Mouse (Mus musculus): Measurements from ENCODE around the gene Snrnp35. TPM values are rescaled to one million over a fixed set of nuclear protein-coding genes. Genes with fewer than 3 reads are reported as not detected.

Snrnp35 gene
- 30.2 and 35.0 TPM in 2 replicates for polyA plus RNA-seq (2012)

- TF ChIP-seq GATA1 (IDR thresholded peaks at IDR 0.05; ENCODE audit: low read length): no peak
Measured at GRCm38 (mm10) chr5:124482966-124483654, at the start of gene Snrnp35. TSS of gene Snrnp35 (plus strand) at chr5:124483134.

- TF ChIP-seq GATA1 (IDR thresholded peaks at IDR 0.05; ENCODE audit: low read length): no peak
Measured at GRCm38 (mm10) chr5:124438229-124438628, 44.7 kb upstream of the Snrnp35 start.

- no peak for TF ChIP-seq GATA1 (IDR thresholded peaks at IDR 0.05; ENCODE audit: low read length)
Measured at GRCm38 (mm10) chr5:124438746-124439145, 44.2 kb upstream of the Snrnp35 start.

GRCm38 (mm10) chr5:124439447-124440093 lies 43.4 kb upstream of the Snrnp35 start, which contains the start of gene Kmt5a:
TSS of gene Kmt5a (plus strand) at chr5:124439930.
- no peak for TF ChIP-seq GATA1 (IDR thresholded peaks at IDR 0.05; ENCODE audit: low read length)

GRCm38 (mm10) chr5:124440094-124440701 lies 42.7 kb upstream of the Snrnp35 start:
- TF ChIP-seq GATA1 (IDR thresholded peaks at IDR 0.05; ENCODE audit: low read length): no peak

- no peak for TF ChIP-seq GATA1 (IDR thresholded peaks at IDR 0.05; ENCODE audit: low read length)
Measured at GRCm38 (mm10) chr5:124442628-124443027, 40.3 kb upstream of the Snrnp35 start.

- TF ChIP-seq GATA1 (IDR thresholded peaks at IDR 0.05; ENCODE audit: low read length): no peak
Measured at GRCm38 (mm10) chr5:124444208-124444607, 38.7 kb upstream of the Snrnp35 start.

GRCm38 (mm10) chr5:124444661-124445561 lies 38.0 kb upstream of the Snrnp35 start:
- TF ChIP-seq GATA1 (IDR thresholded peaks at IDR 0.05; ENCODE audit: low read length): no peak

GRCm38 (mm10) chr5:124445621-124446293 lies 37.2 kb upstream of the Snrnp35 start:
- no peak for TF ChIP-seq GATA1 (IDR thresholded peaks at IDR 0.05; ENCODE audit: low read length)

GRCm38 (mm10) chr5:124446301-124446881 lies 36.5 kb upstream of the Snrnp35 start:
- no peak for TF ChIP-seq GATA1 (IDR thresholded peaks at IDR 0.05; ENCODE audit: low read length)

- TF ChIP-seq GATA1 (IDR thresholded peaks at IDR 0.05; ENCODE audit: low read length): no peak
Measured at GRCm38 (mm10) chr5:124449494-124449893, 33.4 kb upstream of the Snrnp35 start.

- TF ChIP-seq GATA1 (IDR thresholded peaks at IDR 0.05; ENCODE audit: low read length): no peak
Measured at GRCm38 (mm10) chr5:124450051-124450450, 32.9 kb upstream of the Snrnp35 start.

- no peak for TF ChIP-seq GATA1 (IDR thresholded peaks at IDR 0.05; ENCODE audit: low read length)
Measured at GRCm38 (mm10) chr5:124450641-124451340, 32.1 kb upstream of the Snrnp35 start.
